Mouse (Mus musculus) liver, postnatal 0 days (tissue): ENCODE measurements around the gene Usp32.

ENCODE experiments used
- CTCF ChIP-seq: sonication (generic); IDR thresholded peaks from 2 replicates; pipeline ENCODE4 v1.5.1; 2016; ENCODE audit warnings: antibody characterized with exemption, low read depth
- EP300 ChIP-seq: IDR thresholded peaks from 2 replicates; pipeline ENCODE4 v1.6.1; 2016; ENCODE audit warnings: antibody characterized with exemption, low read depth, mild to moderate bottlenecking

- no peak for TF ChIP-seq CTCF
- TF ChIP-seq EP300 = no peak
Observed at GRCm38 (mm10) chr11:85109957-85110356, 30.0 kb downstream of the Usp32 start.
